ENCODE assay signal across 1 mouse cellular context in the genomic region with DNA sequence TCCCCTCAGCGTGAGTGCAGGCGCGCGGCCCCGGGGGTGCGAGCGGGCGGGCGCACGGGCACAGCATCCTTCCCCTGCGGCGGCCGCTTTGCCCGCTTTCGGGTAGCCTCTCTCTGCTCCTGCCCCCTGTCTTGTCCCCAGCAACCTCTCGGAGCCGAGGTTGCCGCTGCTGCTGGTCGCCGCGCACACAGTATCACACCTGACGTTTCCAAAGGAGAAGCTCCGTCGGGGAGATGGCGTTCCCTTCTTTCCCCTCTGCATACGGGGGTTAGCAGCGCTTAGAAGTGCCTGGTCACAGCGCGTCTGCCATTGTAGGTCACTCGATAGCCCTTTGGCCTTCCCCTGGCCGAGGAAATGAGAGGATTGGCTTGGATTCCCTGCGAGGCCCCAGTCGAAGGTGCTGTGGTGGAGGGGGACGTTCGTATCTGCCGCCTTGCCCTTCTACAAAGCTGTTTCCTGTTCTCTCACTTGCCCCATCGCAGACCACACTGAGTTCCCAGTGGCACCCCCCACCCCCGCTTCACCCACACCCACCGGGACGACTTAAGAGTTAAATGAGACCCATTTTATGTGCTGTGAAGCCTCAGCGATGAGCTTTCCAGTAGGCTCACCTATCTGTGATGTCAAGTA.
TF ChIP-seq lines count a peak whose summit lies in the region.

No protein-coding gene starts in this region.

TF ChIP-seq in CH12.LX, 34 proteins besides CTCF, POLR2A, EP300 and RAD21:
- TF ChIP-seq CHD1 (IDR thresholded peaks at IDR 0.05; ENCODE audit: low read depth, low read length) (no peak), NELFE (IDR thresholded peaks at IDR 0.05; ENCODE audit: low read depth, low read length) (no peak), MXI1 (IDR thresholded peaks at IDR 0.05; ENCODE audit: low read depth, low read length) (peak; percentile 47), KAT2A (IDR thresholded peaks at IDR 0.05; ENCODE audit: insufficient replicate concordance, low read length) (no peak), USF2 (conservative IDR thresholded peaks at IDR 0.05; ENCODE audit: low read depth, low read length) (no peak), USF1 (IDR thresholded peaks at IDR 0.05; ENCODE audit: low read depth, low read length) (no peak), HCFC1 (IDR thresholded peaks at IDR 0.05; ENCODE audit: low read depth, low read length) (no peak), MYC (IDR thresholded peaks at IDR 0.05; ENCODE audit: low read depth, low read length) (0 out of 2 replicates have a peak, but pooled peaks have one; percentile 20), MEF2A (IDR thresholded peaks at IDR 0.05; ENCODE audit: borderline replicate concordance, low read depth, low read length) (no peak), NRF1 (IDR thresholded peaks at IDR 0.05; ENCODE audit: low read depth, low read length) (no peak), MAFK (IDR thresholded peaks at IDR 0.05; ENCODE audit: insufficient replicate concordance, low read length) (no peak), ELF1 (IDR thresholded peaks at IDR 0.05; ENCODE audit: low read depth, low read length) (no peak), E2F4 (IDR thresholded peaks at IDR 0.05; ENCODE audit: insufficient replicate concordance, low read depth, low read length) (no peak), MAX (IDR thresholded peaks at IDR 0.05; ENCODE audit: low read length) (no peak), ZKSCAN1 (IDR thresholded peaks at IDR 0.05; ENCODE audit: borderline replicate concordance, low read depth, low read length) (no peak), JUN (IDR thresholded peaks at IDR 0.05; ENCODE audit: insufficient read depth, low read depth, low read length) (no peak)
